Mouse (Mus musculus): ENCODE results near the gene Hrasls. TPM values are rescaled to one million over a fixed set of nuclear protein-coding genes. Genes with fewer than 3 reads are reported as not detected.

Hrasls gene
- not detected for polyA plus RNA-seq (2015; fragmentation: Illumina TruSeq; extraction: RNeasy Lipid Tissue Mini Kit (QIAGEN cat#74804); ENCODE audit: insufficient read depth, low read depth, low replicate concordance)

DNA sequence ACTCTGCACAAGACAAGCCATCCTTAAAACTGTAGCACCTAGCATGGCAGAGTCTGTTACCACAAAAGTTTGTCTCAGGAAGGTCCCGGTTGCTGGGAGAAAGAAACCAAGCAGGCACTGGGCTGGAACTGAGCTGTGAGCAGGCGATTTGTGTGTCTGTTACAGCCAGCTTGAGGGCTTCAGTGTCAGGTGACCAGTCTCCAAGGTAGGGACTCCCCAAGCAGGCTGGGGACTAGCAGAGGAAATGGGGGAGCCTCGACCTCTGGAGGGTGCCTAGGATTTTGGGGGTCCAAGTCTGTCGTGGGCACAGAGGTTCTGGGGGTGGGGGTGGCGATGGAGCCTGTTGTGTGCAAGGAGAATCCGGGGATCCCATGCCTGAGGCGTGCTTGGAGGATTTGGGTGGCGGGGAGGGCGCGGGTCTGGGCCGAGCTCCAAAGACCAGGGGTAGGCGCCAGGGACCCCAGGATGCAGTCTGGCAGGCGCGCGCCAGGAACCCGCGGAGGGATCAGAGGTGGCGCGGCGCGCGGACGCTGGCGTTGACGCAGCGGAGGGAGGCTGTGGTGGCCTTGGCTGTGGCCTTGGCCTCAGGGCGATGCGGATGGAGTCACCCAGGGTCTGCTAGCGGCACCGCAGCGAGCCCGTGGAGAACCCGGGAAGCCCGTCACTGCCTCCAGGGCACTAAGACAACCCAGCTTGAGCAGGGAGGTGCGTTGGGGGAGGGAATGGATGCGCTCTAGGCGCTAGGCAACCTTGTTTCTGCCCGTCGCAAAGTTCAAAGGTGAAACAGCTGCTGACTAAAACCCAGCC, at the start of gene Hrasls:
TSS of gene Hrasls (plus strand) at position 91 of the 807 bp plus-strand sequence.

Other genes starting within 250 kb of the Hrasls start
- not detected for gene Atp13a5, start 169.0 kb downstream of the Hrasls start, polyA plus RNA-seq (2015; fragmentation: Illumina TruSeq; extraction: RNeasy Lipid Tissue Mini Kit (QIAGEN cat#74804); ENCODE audit: insufficient read depth, low read depth, low replicate concordance)

Data from pancreas, adult 10 weeks (tissue).